Mouse (Mus musculus) midbrain, embryonic 12.5 days (tissue): ENCODE data around the gene Kat6b. TPM values are rescaled to one million over a fixed set of nuclear protein-coding genes. Genes with fewer than 3 reads are reported as not detected.

Experiments
- ATAC-seq: fragments of 200-750 bp; cut with Nextera tagmentation; 2 replicates; pipeline ENCODE4 v1.8.0; 2017; ENCODE audit warnings: low read depth, moderate TSS enrichment, moderate library complexity; ENCODE audit not compliant: low FRiP score
- H3K27ac ChIP-seq: fragments of 300-500 bp; sonication (generic); replicated peaks from 2 replicates; pipeline ENCODE4 v1.5.1; 2016; ENCODE audit warnings: mild to moderate bottlenecking
- H3K27me3 ChIP-seq: fragments of 300-500 bp; sonication (generic); 2 replicates; pipeline ENCODE4 v1.6.1; 2016; ENCODE audit warnings: mild to moderate bottlenecking
- H3K36me3 ChIP-seq: fragments of 300-500 bp; sonication (generic); 2 replicates; pipeline ENCODE4 v1.6.1; 2016
- H3K4me1 ChIP-seq: fragments of 300-500 bp; sonication (generic); 2 replicates; pipeline ENCODE4 v1.6.1; 2016
- H3K4me2 ChIP-seq: fragments of 300-500 bp; sonication (generic); replicated peaks from 2 replicates; pipeline ENCODE4 v1.6.1; 2016; ENCODE audit warnings: mild to moderate bottlenecking, moderate library complexity
- H3K4me3 ChIP-seq: fragments of 300-500 bp; sonication (generic); 2 replicates; pipeline ENCODE4 v1.5.1; 2016; ENCODE audit warnings: mild to moderate bottlenecking
- H3K9ac ChIP-seq: fragments of 300-500 bp; sonication (generic); replicated peaks from 2 replicates; pipeline ENCODE4 v1.6.1; 2016; ENCODE audit warnings: mild to moderate bottlenecking, moderate library complexity
- H3K9me3 ChIP-seq: fragments of 300-500 bp; sonication (generic); 2 replicates; pipeline ENCODE4 v1.6.1; 2016; ENCODE audit warnings: mild to moderate bottlenecking
- WGBS: fragments of 180-500 bp; shearing (Covaris S2); methylation state at CpG from one replicate; pipeline ENCODE4 v1.1.7; 2016; 5-methylcytosine and 5-hydroxymethylcytosine counted together
- polyA plus RNA-seq: library from polyadenylated mRNA; unstranded; fragments of >200 nt; fragmentation: Nextera tagmentation; extraction: Ambion mirVana; gene quantifications from 2 replicates; pipeline ENCODE4 v1.2.1, GENCODE M21; 2016

The Kat6b gene
- polyA plus RNA-seq, 1 experiment from 2014 or later = 25.4 TPM

GRCm38 (mm10) chr14:21610224-21610623, 129.0 kb downstream of the Kat6b start:
- Histone ChIP-seq H3K4me3 (no peak overlapping the region), H3K27ac (no peak overlapping the region; the same call in 1 of the 2 replicates), H3K9ac (no peak overlapping the region), H3K9me3 (no peaks in the 10 kb centered on the region), H3K36me3 (peaks cover 6% of the 10 kb centered on the region; the same call in 1 of the 2 replicates), H3K4me1 (peaks cover 24% of the 10 kb centered on the region), H3K4me2 (no peak overlapping the region), H3K27me3 (no peaks in the 10 kb centered on the region)
- peak; percentile 54; the same call in 1 of the 2 replicates for ATAC-seq
- WGBS = 13% methylated on average over 3 of the region's 3 CpGs

- Histone ChIP-seq H3K9me3 (no peaks in the 10 kb centered on the region), H3K27ac (no peak overlapping the region), H3K9ac (no peak overlapping the region), H3K27me3 (no peaks in the 10 kb centered on the region), H3K4me3 (no peak overlapping the region), H3K4me1 (peaks cover 18% of the 10 kb centered on the region), H3K36me3 (peaks cover 6% of the 10 kb centered on the region; the same call in 1 of the 2 replicates), H3K4me2 (no peak overlapping the region)
- WGBS = 93% methylated on average over 6 of the region's 6 CpGs
- no peak for ATAC-seq
Measured at GRCm38 (mm10) chr14:21613031-21613430, 131.8 kb downstream of the Kat6b start.

GRCm38 (mm10) chr14:21614103-21614502, 132.9 kb downstream of the Kat6b start:
- Histone ChIP-seq H3K4me3 (no peak overlapping the region), H3K4me2 (no peak overlapping the region), H3K9ac (no peak overlapping the region), H3K9me3 (no peaks in the 10 kb centered on the region), H3K4me1 (peaks cover 7% of the 10 kb centered on the region; the same call in 1 of the 2 replicates), H3K27me3 (no peaks in the 10 kb centered on the region), H3K27ac (no peak overlapping the region), H3K36me3 (peaks cover 10% of the 10 kb centered on the region)
- 93% methylated on average over 5 of the region's 5 CpGs for WGBS
- no peak for ATAC-seq

GRCm38 (mm10) chr14:21615853-21616252, 134.6 kb downstream of the Kat6b start:
- H3K9ac ChIP-seq = no peak overlapping the region
- no peak overlapping the region for H3K4me3 ChIP-seq
- no peaks in the 10 kb centered on the region for H3K9me3 ChIP-seq
- no peak for ATAC-seq
- H3K27ac ChIP-seq = no peak overlapping the region
- H3K36me3 ChIP-seq = peaks cover 15% of the 10 kb centered on the region
- no peaks in the 10 kb centered on the region for H3K27me3 ChIP-seq
- H3K4me2 ChIP-seq = no peak overlapping the region
- H3K4me1 ChIP-seq = no peaks in the 10 kb centered on the region
- WGBS = 84% methylated on average over 2 of the region's 2 CpGs

- Histone ChIP-seq H3K4me1 (no peaks in the 10 kb centered on the region), H3K4me3 (no peak overlapping the region), H3K9ac (no peak overlapping the region), H3K4me2 (no peak overlapping the region), H3K27ac (no peak overlapping the region), H3K27me3 (no peaks in the 10 kb centered on the region), H3K36me3 (peaks cover 13% of the 10 kb centered on the region), H3K9me3 (no peaks in the 10 kb centered on the region)
- ATAC-seq = no peak
- WGBS = 65% methylated on average over 4 of the region's 4 CpGs
Measured at GRCm38 (mm10) chr14:21617221-21617980, 136.2 kb downstream of the Kat6b start.

- WGBS = 92% methylated on average over 7 of the region's 7 CpGs
- peaks cover 22% of the 10 kb centered on the region for H3K36me3 ChIP-seq
- no peak overlapping the region for H3K9ac ChIP-seq
- no peak overlapping the region for H3K27ac ChIP-seq
- no peak for ATAC-seq
- H3K4me2 ChIP-seq = no peak overlapping the region
- H3K4me3 ChIP-seq = no peak overlapping the region
- no peaks in the 10 kb centered on the region for H3K27me3 ChIP-seq
- H3K9me3 ChIP-seq = no peaks in the 10 kb centered on the region
- H3K4me1 ChIP-seq = no peaks in the 10 kb centered on the region
Measured at GRCm38 (mm10) chr14:21619951-21620350, 138.7 kb downstream of the Kat6b start.

GRCm38 (mm10) chr14:21625946-21626345, 144.7 kb downstream of the Kat6b start:
- Histone ChIP-seq H3K4me2 (no peak overlapping the region), H3K4me3 (no peak overlapping the region), H3K9me3 (no peaks in the 10 kb centered on the region), H3K27ac (no peak overlapping the region), H3K27me3 (no peaks in the 10 kb centered on the region), H3K4me1 (no peaks in the 10 kb centered on the region; the same call in 1 of the 2 replicates), H3K36me3 (peaks cover 59% of the 10 kb centered on the region), H3K9ac (no peak overlapping the region)
- ATAC-seq = no peak
- 88% methylated on average over 9 of the region's 9 CpGs for WGBS

GRCm38 (mm10) chr14:21631665-21632200, 150.5 kb downstream of the Kat6b start:
- Histone ChIP-seq H3K4me3 (no peak overlapping the region), H3K36me3 (peaks cover 49% of the 10 kb centered on the region), H3K9me3 (no peaks in the 10 kb centered on the region), H3K9ac (no peak overlapping the region), H3K27ac (peak overlapping the region; percentile 2), H3K4me1 (peaks cover 4% of the 10 kb centered on the region; the same call in 1 of the 2 replicates), H3K27me3 (no peaks in the 10 kb centered on the region), H3K4me2 (no peak overlapping the region)
- 51% methylated on average over 5 of the region's 5 CpGs for WGBS
- ATAC-seq = no peak

- H3K9ac ChIP-seq = no peak overlapping the region
- no peaks in the 10 kb centered on the region for H3K9me3 ChIP-seq
- H3K4me3 ChIP-seq = no peak overlapping the region
- peaks cover 31% of the 10 kb centered on the region for H3K36me3 ChIP-seq
- H3K27me3 ChIP-seq = no peaks in the 10 kb centered on the region
- 0 out of 2 replicates have a peak overlapping the region, but pooled peaks have one; percentile 15 for H3K27ac ChIP-seq
- WGBS = 69% methylated on average over 6 of the region's 6 CpGs
- H3K4me1 ChIP-seq = peaks cover 4% of the 10 kb centered on the region; the same call in 1 of the 2 replicates
- no peak for ATAC-seq
- no peak overlapping the region for H3K4me2 ChIP-seq
Measured at GRCm38 (mm10) chr14:21636548-21636947, 155.3 kb downstream of the Kat6b start.

- Histone ChIP-seq H3K36me3 (peaks cover 34% of the 10 kb centered on the region), H3K4me2 (no peak overlapping the region), H3K27ac (no peak overlapping the region), H3K4me3 (no peak overlapping the region), H3K27me3 (no peaks in the 10 kb centered on the region), H3K9me3 (no peaks in the 10 kb centered on the region), H3K9ac (no peak overlapping the region), H3K4me1 (no peaks in the 10 kb centered on the region)
- no peak for ATAC-seq
- WGBS = 83% methylated on average over 4 of the region's 4 CpGs
Measured at GRCm38 (mm10) chr14:21640806-21641435, 159.7 kb downstream of the Kat6b start.

GRCm38 (mm10) chr14:21653813-21654212, 172.6 kb downstream of the Kat6b start:
- 82% methylated on average over 2 of the region's 2 CpGs for WGBS
- Histone ChIP-seq H3K4me2 (no peak overlapping the region), H3K9me3 (no peaks in the 10 kb centered on the region), H3K4me3 (no peak overlapping the region), H3K27me3 (no peaks in the 10 kb centered on the region), H3K4me1 (peaks cover 5% of the 10 kb centered on the region; the same call in 1 of the 2 replicates), H3K9ac (no peak overlapping the region), H3K27ac (no peak overlapping the region), H3K36me3 (peaks cover 21% of the 10 kb centered on the region)
- ATAC-seq = no peak

GRCm38 (mm10) chr14:21659155-21659554, 177.9 kb downstream of the Kat6b start:
- no peak overlapping the region for H3K4me2 ChIP-seq
- H3K27me3 ChIP-seq = no peaks in the 10 kb centered on the region
- H3K9me3 ChIP-seq = no peaks in the 10 kb centered on the region
- H3K4me3 ChIP-seq = no peak overlapping the region
- no peak overlapping the region for H3K9ac ChIP-seq
- WGBS = 81% methylated on average over 13 of the region's 13 CpGs
- H3K27ac ChIP-seq = 0 out of 2 replicates have a peak overlapping the region, but pooled peaks have one; percentile 11
- peaks cover 11% of the 10 kb centered on the region; the same call in 1 of the 2 replicates for H3K4me1 ChIP-seq
- peaks cover 46% of the 10 kb centered on the region for H3K36me3 ChIP-seq
- no peak for ATAC-seq
